Mouse (Mus musculus) limb, embryonic 13.5 days (tissue): ENCODE measurements around the gene Filip1l. TPM values are rescaled to one million over a fixed set of nuclear protein-coding genes. Genes with fewer than 3 reads are reported as not detected.

ENCODE experiments used
- ATAC-seq: fragments of 200-750 bp; cut with Nextera tagmentation; 2 replicates; pipeline ENCODE4 v1.8.0; 2017; ENCODE audit warnings: low read depth, moderate number of reproducible peaks, moderate TSS enrichment; ENCODE audit not compliant: low FRiP score
- H3K27ac ChIP-seq: fragments of 300-500 bp; sonication (generic); 2 replicates; pipeline ENCODE4 v1.5.1; 2015; ENCODE audit warnings: inconsistent platforms, mild to moderate bottlenecking, moderate library complexity
- H3K27me3 ChIP-seq: fragments of 300-500 bp; sonication (generic); 2 replicates; pipeline ENCODE4 v1.6.1; 2015; ENCODE audit warnings: mild to moderate bottlenecking, inconsistent platforms
- H3K36me3 ChIP-seq: fragments of 300-500 bp; sonication (generic); 2 replicates; pipeline ENCODE4 v1.6.1; 2015; ENCODE audit warnings: inconsistent platforms, mild to moderate bottlenecking, moderate library complexity
- H3K4me1 ChIP-seq: fragments of 300-500 bp; sonication (generic); 2 replicates; pipeline ENCODE4 v1.6.1; 2015; ENCODE audit warnings: inconsistent platforms
- H3K4me2 ChIP-seq: fragments of 300-500 bp; sonication (generic); replicated peaks from 2 replicates; pipeline ENCODE4 v1.6.1; 2015; ENCODE audit warnings: inconsistent platforms, mild to moderate bottlenecking, moderate library complexity
- H3K4me3 ChIP-seq: fragments of 300-500 bp; sonication (generic); 2 replicates; pipeline ENCODE4 v1.5.1; 2015; ENCODE audit warnings: moderate library complexity, mild to moderate bottlenecking, inconsistent platforms
- H3K9ac ChIP-seq: fragments of 300-500 bp; sonication (generic); 2 replicates; pipeline ENCODE4 v1.6.1; 2015; ENCODE audit warnings: mild to moderate bottlenecking, inconsistent platforms
- H3K9me3 ChIP-seq: fragments of 300-500 bp; sonication (generic); 2 replicates; pipeline ENCODE4 v1.6.1; 2016; ENCODE audit warnings: inconsistent platforms
- WGBS: fragments of 180-500 bp; shearing (Covaris S2); methylation state at CpG from one replicate; pipeline ENCODE4 v1.1.7; 2015; 5-methylcytosine and 5-hydroxymethylcytosine counted together
- polyA plus RNA-seq: library from polyadenylated mRNA; unstranded; fragments of >200 nt; fragmentation: Nextera tagmentation; extraction: Ambion mirVana; gene quantifications from 2 replicates; pipeline ENCODE4 v1.2.1, GENCODE M21; 2015

The Filip1l gene
- polyA plus RNA-seq, 1 experiment from 2014 or later = 37.3 TPM

DNA sequence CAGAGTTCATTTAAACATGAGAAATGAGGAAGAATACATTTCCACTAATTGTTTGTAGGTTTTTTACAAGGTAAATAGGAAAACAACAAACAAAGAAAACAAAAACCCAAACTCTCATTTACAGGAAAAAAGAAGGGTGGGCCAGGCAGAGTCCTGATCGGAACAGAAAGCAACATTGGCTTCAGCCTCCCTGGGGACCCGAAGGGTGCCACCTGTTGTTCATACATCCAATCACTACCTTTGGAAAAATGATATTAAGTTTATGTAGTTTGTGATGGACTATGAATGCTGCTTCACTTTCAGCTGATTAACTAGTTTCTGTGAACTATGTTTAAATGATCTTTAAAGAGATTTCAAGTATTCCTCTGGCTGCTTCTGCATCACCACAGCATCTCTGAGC lies 198.7 kb downstream of the Filip1l start:
- Histone ChIP-seq H3K9ac (no peak overlapping the region), H3K4me2 (peak overlapping the region; percentile 63), H3K4me3 (peak overlapping the region; percentile 43), H3K27me3 (no peaks in the 10 kb centered on the region), H3K4me1 (peaks cover 47% of the 10 kb centered on the region), H3K9me3 (no peaks in the 10 kb centered on the region), H3K27ac (no peak overlapping the region), H3K36me3 (peaks cover 10% of the 10 kb centered on the region; the same call in 1 of the 2 replicates)
- ATAC-seq = no peak
- 71% methylated on average over 2 of the region's 2 CpGs for WGBS

DNA sequence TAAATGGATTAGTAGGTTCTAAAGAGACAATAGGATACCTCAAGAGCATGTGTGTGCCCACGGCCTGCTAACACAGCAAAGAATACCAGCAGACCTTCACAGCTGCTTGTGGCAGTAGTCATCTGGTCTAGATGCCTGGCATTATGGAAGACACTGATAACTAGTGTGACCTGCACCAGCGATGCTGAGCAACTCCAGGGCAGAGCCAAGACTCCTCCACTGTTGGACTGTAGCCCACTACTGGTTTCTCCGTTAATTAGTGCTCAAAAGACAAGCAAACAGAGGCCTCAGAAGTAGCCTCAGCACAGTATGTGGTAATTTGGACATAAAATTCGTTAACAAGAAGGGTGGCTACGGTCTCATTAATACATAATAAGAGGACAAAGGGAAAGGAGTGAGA lies 199.8 kb downstream of the Filip1l start:
- peaks cover 50% of the 10 kb centered on the region for H3K4me1 ChIP-seq
- H3K27me3 ChIP-seq = no peaks in the 10 kb centered on the region
- H3K9ac ChIP-seq = no peak overlapping the region
- H3K4me3 ChIP-seq = no peak overlapping the region
- H3K4me2 ChIP-seq = peak overlapping the region; percentile 63
- no peaks in the 10 kb centered on the region for H3K9me3 ChIP-seq
- ATAC-seq = no peak
- 81% methylated on average over 5 of the region's 5 CpGs for WGBS
- H3K27ac ChIP-seq = no peak overlapping the region
- peaks cover 10% of the 10 kb centered on the region; the same call in 1 of the 2 replicates for H3K36me3 ChIP-seq

DNA sequence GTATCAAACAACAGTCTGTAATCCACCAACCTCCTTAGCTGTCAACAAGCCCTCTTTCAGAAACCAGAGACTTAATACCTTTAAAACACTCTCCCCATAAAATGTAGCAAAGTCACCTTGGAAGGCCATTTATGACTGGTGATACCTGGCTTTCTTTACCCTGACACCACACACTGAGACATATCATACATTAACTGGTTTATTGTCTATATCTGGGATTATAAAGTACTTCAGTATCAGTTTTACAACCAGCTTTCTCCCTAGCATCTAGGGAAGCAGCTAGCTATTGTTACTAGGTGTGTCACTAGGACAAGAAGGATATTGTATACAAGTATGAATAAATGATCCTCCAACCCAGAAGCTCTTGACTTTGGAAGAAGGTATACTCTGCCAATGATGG lies 200.3 kb downstream of the Filip1l start:
- Histone ChIP-seq H3K36me3 (peaks cover 10% of the 10 kb centered on the region; the same call in 1 of the 2 replicates), H3K27ac (no peak overlapping the region), H3K4me2 (0 out of 2 replicates have a peak overlapping the region, but pooled peaks have one; percentile 63), H3K4me1 (peaks cover 47% of the 10 kb centered on the region), H3K4me3 (no peak overlapping the region), H3K9me3 (no peaks in the 10 kb centered on the region), H3K9ac (no peak overlapping the region), H3K27me3 (no peaks in the 10 kb centered on the region)
- ATAC-seq = no peak

DNA sequence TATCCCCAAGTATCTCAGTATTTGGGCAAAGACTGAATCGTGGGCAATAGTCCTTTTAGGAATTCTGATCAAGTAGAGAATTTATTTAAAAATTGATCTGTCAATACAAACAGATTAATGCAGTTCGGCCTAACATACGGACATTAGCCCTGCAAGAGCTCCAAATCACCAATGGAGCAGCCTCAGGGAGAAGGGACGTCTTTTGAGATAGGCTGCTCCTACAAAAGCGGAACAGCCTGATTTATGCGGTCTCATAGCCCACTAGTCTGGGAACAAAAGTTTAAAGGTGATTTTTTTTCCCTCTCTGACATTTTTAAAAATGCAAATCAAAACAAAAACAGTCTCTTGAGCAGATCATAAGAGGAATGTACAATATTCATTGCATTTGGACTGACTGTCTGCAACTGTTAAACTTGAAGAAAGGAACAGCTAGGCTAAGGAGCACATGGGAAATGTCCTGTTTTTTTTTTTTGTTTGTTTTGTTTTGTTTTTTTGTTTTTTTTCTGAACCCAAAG lies 202.1 kb downstream of the Filip1l start:
- Histone ChIP-seq H3K36me3 (peaks cover 10% of the 10 kb centered on the region; the same call in 1 of the 2 replicates), H3K4me3 (no peak overlapping the region), H3K4me2 (no peak overlapping the region), H3K27me3 (no peaks in the 10 kb centered on the region), H3K9ac (no peak overlapping the region), H3K4me1 (peaks cover 42% of the 10 kb centered on the region), H3K9me3 (no peaks in the 10 kb centered on the region), H3K27ac (no peak overlapping the region)
- WGBS = 85% methylated on average over 6 of the region's 6 CpGs
- ATAC-seq = no peak

DNA sequence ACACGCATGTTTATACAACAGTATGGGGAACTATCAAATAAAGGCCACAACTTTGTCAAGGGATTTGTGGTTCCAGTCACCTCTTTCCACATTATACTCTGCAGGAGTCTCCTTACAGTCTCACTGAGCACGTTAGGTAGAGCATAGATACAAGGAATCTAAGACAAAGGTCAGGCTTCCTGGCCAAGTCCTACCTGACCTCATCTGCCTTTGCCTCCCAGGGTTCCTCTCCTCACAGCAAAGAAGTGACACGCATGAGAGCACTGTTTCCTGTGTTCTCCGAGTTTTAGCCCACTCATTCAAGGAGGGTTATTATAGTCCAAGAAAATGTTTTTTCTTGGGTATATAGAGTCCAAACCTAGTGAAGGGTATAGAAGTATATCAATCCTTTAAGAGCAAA lies 202.8 kb downstream of the Filip1l start:
- Histone ChIP-seq H3K4me3 (no peak overlapping the region), H3K27me3 (no peaks in the 10 kb centered on the region), H3K27ac (no peak overlapping the region), H3K4me1 (peaks cover 41% of the 10 kb centered on the region), H3K4me2 (no peak overlapping the region), H3K36me3 (peaks cover 10% of the 10 kb centered on the region; the same call in 1 of the 2 replicates), H3K9me3 (no peaks in the 10 kb centered on the region), H3K9ac (no peak overlapping the region)
- no peak for ATAC-seq
- 84% methylated on average over 4 of the region's 4 CpGs for WGBS

DNA sequence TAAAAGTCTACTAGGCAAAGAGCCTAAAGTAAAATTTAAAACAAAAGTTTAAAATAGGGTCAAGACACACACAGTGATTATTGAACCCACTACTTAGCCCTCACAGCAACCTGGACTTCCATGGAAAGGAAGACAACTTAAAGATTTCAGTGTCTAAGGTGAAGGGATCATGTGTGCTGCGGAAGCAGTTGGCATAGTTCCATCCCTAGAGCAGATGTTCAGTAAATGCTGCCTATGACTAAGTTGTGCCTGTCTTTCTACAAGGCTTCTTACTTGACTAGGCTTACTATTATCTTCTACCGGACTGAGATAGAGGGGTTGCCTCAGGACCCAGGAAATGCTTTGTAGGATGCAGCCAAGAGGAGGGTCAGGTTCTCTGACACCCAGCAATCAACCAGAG lies 203.4 kb downstream of the Filip1l start:
- ATAC-seq = no peak; the same call in 1 of the 2 replicates
- Histone ChIP-seq H3K9me3 (no peaks in the 10 kb centered on the region), H3K9ac (no peak overlapping the region), H3K4me3 (no peak overlapping the region), H3K27me3 (no peaks in the 10 kb centered on the region), H3K36me3 (peaks cover 10% of the 10 kb centered on the region; the same call in 1 of the 2 replicates), H3K4me2 (no peak overlapping the region), H3K27ac (no peak overlapping the region), H3K4me1 (peaks cover 37% of the 10 kb centered on the region)
- 85% methylated on average over 2 of the region's 2 CpGs for WGBS

DNA sequence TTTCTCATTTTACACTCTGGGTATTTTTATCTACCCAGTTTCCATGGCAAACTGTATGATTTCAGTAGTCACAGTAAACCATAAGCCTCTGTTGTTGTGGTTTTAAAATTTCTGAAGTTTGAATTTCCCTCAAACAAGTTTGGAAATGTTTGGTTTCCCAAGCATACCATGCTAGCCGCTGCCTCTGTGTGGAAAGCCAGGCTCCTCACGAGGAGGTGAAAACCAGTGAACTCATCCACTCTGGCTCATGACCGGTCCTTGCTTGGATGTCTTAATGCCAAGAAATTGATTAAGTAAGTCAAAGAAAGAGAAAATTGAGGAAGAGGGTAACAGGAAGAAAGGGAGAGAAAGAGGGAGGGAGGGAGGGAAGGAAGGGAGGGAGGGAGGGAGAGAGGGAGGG lies 205.4 kb downstream of the Filip1l start:
- Histone ChIP-seq H3K4me2 (no peak overlapping the region), H3K27ac (no peak overlapping the region), H3K27me3 (no peaks in the 10 kb centered on the region), H3K9ac (no peak overlapping the region), H3K9me3 (no peaks in the 10 kb centered on the region), H3K4me3 (no peak overlapping the region), H3K36me3 (peaks cover 6% of the 10 kb centered on the region; the same call in 1 of the 2 replicates), H3K4me1 (peaks cover 23% of the 10 kb centered on the region)
- WGBS = 90% methylated on average over 3 of the region's 3 CpGs
- ATAC-seq = no peak

DNA sequence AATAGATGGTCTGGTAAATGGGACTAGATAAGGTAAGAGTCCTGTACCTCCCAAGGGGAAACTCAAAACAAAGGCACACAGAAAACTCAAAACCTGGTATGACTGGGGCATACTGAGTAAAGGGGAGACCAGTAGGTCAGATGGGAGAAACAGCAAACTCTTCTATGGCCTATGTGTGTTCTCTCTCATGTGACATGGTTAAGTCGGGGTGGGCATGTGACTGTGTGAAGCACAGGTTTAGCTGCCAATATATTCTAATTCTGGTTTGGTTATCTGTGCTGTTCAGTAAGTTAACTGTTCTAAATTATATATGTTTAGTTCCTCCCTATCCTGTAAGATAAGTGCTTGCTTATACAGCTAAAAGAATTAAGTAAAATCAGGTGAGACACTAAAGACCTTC lies 207.3 kb downstream of the Filip1l start:
- no peak for ATAC-seq
- Histone ChIP-seq H3K4me1 (peaks cover 21% of the 10 kb centered on the region), H3K36me3 (peaks cover 3% of the 10 kb centered on the region; the same call in 1 of the 2 replicates), H3K27ac (no peak overlapping the region), H3K27me3 (no peaks in the 10 kb centered on the region), H3K9me3 (no peaks in the 10 kb centered on the region), H3K4me3 (no peak overlapping the region), H3K4me2 (no peak overlapping the region), H3K9ac (no peak overlapping the region)
- WGBS = 94% methylated on average over 1 of the region's 1 CpGs

DNA sequence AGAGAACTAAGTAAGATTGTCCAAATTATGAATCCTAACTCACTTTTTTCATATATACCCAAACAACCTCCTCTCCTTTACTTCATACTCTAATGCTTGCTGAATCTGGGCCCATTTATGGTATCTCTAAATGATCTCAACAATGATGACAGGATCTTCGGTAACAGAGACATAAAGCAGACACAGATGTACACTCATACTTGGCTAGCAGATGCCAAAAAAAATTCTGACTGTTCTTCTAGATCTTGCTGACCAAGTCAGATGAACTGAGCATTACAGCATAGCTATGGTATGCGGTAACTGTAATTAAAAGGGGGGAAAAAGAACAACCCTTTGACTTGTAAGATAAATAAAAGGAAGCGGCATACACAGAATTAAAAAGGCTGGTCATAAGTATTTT lies 210.6 kb downstream of the Filip1l start:
- Histone ChIP-seq H3K27ac (no peak overlapping the region), H3K9ac (no peak overlapping the region), H3K4me2 (no peak overlapping the region), H3K4me1 (0 out of 2 replicates have a peak, but pooled peaks cover 12% of the 10 kb centered on the region), H3K27me3 (no peaks in the 10 kb centered on the region), H3K9me3 (no peaks in the 10 kb centered on the region), H3K4me3 (no peak overlapping the region), H3K36me3 (peaks cover 10% of the 10 kb centered on the region; the same call in 1 of the 2 replicates)
- no peak for ATAC-seq
- 73% methylated on average over 3 of the region's 3 CpGs for WGBS

DNA sequence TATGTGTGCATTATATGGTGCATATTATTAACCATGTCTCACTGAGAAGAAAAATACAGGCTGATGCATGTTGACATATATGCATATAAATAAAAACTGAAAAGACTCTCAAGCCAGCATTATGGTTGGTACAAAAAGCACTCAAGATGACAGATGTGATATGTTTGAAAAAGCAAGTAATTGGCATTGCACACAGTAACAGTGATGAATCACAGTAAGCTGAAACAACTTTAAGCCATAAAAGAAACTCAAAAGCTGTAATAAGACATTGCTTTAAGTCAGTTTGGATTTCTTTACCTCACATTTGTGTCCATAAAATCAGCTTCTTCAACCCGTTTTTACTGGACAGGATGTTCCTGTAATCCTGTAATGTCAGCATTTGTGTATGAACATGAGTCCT lies 211.9 kb downstream of the Filip1l start:
- 57% methylated on average over 1 of the region's 1 CpGs for WGBS

DNA sequence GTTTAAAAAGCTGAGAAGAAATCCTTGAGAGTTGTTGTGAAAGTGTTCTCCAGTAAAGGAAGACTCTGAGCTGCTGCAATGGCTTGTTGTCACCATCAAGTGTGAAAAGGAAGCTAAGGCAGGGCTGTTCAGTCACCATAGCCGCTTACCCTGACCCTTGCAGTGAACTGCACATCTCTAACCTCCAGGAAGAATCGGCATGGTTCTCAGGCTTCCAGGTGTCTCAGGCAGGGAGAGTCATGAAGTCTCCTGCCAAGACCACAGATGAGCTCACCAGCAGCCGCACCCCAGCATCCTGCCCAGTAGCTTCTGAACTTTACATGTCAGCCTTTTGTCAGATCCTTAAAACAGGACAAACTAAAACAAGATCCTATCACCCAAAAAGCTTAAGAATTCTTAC lies 213.3 kb downstream of the Filip1l start:
- peaks cover 12% of the 10 kb centered on the region; the same call in 1 of the 2 replicates for H3K4me1 ChIP-seq
- H3K36me3 ChIP-seq = peaks cover 28% of the 10 kb centered on the region
- no peaks in the 10 kb centered on the region for H3K9me3 ChIP-seq
- H3K4me2 ChIP-seq = no peak overlapping the region
- no peak for ATAC-seq
- H3K9ac ChIP-seq = no peak overlapping the region
- H3K4me3 ChIP-seq = no peak overlapping the region
- no peaks in the 10 kb centered on the region for H3K27me3 ChIP-seq
- no peak overlapping the region for H3K27ac ChIP-seq
- WGBS = 81% methylated on average over 3 of the region's 3 CpGs

More for the DNA sequence above, 211.9 kb downstream of the Filip1l start:
- Histone ChIP-seq H3K4me1 (0 out of 2 replicates have a peak, but pooled peaks cover 12% of the 10 kb centered on the region), H3K4me2 (no peak overlapping the region), H3K27ac (no peak overlapping the region), H3K9ac (no peak overlapping the region), H3K27me3 (no peaks in the 10 kb centered on the region), H3K9me3 (no peaks in the 10 kb centered on the region), H3K36me3 (peaks cover 14% of the 10 kb centered on the region), H3K4me3 (no peak overlapping the region)
- no peak for ATAC-seq

DNA sequence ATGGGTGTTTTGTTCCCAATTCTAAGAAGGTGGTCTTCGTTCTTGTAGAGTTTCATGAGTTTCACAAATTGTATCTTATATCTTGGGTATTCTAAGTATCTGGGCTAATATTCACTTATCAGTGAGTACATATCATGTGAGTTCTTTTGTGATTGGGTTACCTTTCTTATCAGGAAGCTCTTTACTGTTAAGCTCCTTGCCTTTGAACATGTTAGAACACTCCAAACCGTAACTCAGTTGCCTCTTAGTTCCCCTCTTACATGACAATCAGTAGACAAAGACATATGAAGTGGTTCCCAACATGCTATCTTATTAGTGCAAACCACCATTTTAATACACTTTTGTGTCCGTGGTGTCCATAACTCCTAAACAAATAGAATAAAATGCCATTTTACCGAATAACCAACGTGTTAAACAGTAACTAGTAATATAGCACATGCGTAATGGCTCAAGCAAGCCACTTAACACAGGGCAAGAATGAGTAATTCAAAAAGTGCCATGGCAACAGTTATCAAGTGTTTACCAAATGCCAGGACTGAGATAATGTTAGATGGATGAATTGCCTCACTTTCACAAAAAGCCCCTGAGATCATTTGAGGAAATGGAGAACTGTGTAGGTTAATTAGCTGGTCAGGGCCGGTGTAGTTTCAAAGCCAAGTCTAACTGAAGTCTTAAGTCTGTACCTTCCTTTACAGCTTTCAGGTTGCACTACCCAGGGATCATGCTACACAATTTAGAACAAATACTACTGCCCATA lies 215.9 kb downstream of the Filip1l start:
- H3K4me3 ChIP-seq = no peak overlapping the region
- H3K4me2 ChIP-seq = no peak overlapping the region
- H3K9me3 ChIP-seq = no peaks in the 10 kb centered on the region
- H3K9ac ChIP-seq = no peak overlapping the region
- no peak for ATAC-seq
- H3K27ac ChIP-seq = no peak overlapping the region
- H3K27me3 ChIP-seq = no peaks in the 10 kb centered on the region
- WGBS = 92% methylated on average over 7 of the region's 7 CpGs
- peaks cover 41% of the 10 kb centered on the region for H3K36me3 ChIP-seq
- H3K4me1 ChIP-seq = peaks cover 22% of the 10 kb centered on the region
